In genomic region chr15:81299549-81299948, GRCm38 (mm10) we compare ENCODE assay signal across 21 mouse cellular contexts.
"Had no signal": no experiment of that assay in that cellular context is flagged by ENCODE, and none has a peak within 500 bp of the region (broad histone marks: within the 10 kb centered on the region; RNA-seq: fewer than 3 reads in every experiment).

No protein-coding gene starts in this region.

- DNase-seq: liver, postnatal 0 days; lung, adult 2 months; lung, postnatal 14 days; lung, postnatal 36 days; retina, postnatal 1 day; right cerebral cortex, adult 18-20 months; right cerebral cortex, postnatal 25 days; right cerebral cortex, postnatal 4 days; spleen, adult 18-20 months; thymus, adult 2 months; thymus, postnatal 25 days; thymus, postnatal 4 days had no signal

- ATAC-seq: liver, postnatal 0 days; lung, postnatal 0 days; midbrain, embryonic 13.5 days; midbrain, embryonic 15.5 days had no signal

- H3K4me2 ChIP-seq: liver, embryonic 15.5 days; lung, embryonic 15.5 days; midbrain, embryonic 13.5 days; midbrain, embryonic 15.5 days; neural tube, embryonic 13.5 days; neural tube, embryonic 15.5 days had no signal

- H3K27me3 ChIP-seq: liver, embryonic 15.5 days; lung, embryonic 15.5 days; midbrain, embryonic 13.5 days; midbrain, embryonic 15.5 days; neural tube, embryonic 13.5 days; neural tube, embryonic 15.5 days had no signal

- H3K4me3 ChIP-seq: liver, embryonic 15.5 days; lung, embryonic 15.5 days; megakaryocyte, embryonic 14.5 days; midbrain, embryonic 13.5 days; midbrain, embryonic 15.5 days; neural tube, embryonic 13.5 days; neural tube, embryonic 15.5 days had no signal

- H3K9me3 ChIP-seq: liver, embryonic 15.5 days; lung, embryonic 15.5 days; midbrain, embryonic 13.5 days; midbrain, embryonic 15.5 days; neural tube, embryonic 13.5 days; neural tube, embryonic 15.5 days had no signal

- H3K27ac ChIP-seq: liver, embryonic 15.5 days; lung, embryonic 15.5 days; macrophage; midbrain, embryonic 13.5 days; midbrain, embryonic 15.5 days; neural tube, embryonic 13.5 days; neural tube, embryonic 15.5 days had no signal

- H3K4me1 ChIP-seq: lung, embryonic 15.5 days; midbrain, embryonic 13.5 days; midbrain, embryonic 15.5 days had no signal

- H3K36me3 ChIP-seq: liver, embryonic 15.5 days; lung, embryonic 15.5 days; midbrain, embryonic 13.5 days; midbrain, embryonic 15.5 days; neural tube, embryonic 13.5 days; neural tube, embryonic 15.5 days had no signal

- H3K9ac ChIP-seq: liver, embryonic 15.5 days; liver, postnatal 0 days; lung, embryonic 15.5 days; midbrain, embryonic 13.5 days; midbrain, embryonic 15.5 days; neural tube, embryonic 13.5 days; neural tube, embryonic 15.5 days had no signal
